Mouse (Mus musculus) erythroid progenitor cell, adult 5-6 weeks (primary cell): Measurements from ENCODE around the gene Elob. TPM values are rescaled to one million over a fixed set of nuclear protein-coding genes. Genes with fewer than 3 reads are reported as not detected.
A peak's percentile ranks its signal among the peaks of the same experiment; 100 is the strongest.

Experiments used
- ATAC-seq: replicated peaks from 2 replicates; pipeline ENCODE4 v1.8.0; 2016; ENCODE audit warnings: moderate number of reproducible peaks, mild to moderate bottlenecking, moderate TSS enrichment, inconsistent platforms; ENCODE audit not compliant: poor library complexity, low FRiP score, severe bottlenecking
- total RNA-seq, 2 experiments: library from RNA; stranded (forward) in 1 of 2; stranded (reverse) in 1 of 2; fragments of 150-400 nt in 1 of 2; fragments of 186-747, 209-891 nt in 1 of 2; gene quantifications; 2 replicates each; pipeline versions ENCODE4 v1.2.3 to v1.2.4; 2015 to 2017; ENCODE audit warnings: low replicate concordance in 2 of 2

Elob gene
- total RNA-seq, 2 experiments from 2014 or later: 51.7 to 137 TPM

DNA sequence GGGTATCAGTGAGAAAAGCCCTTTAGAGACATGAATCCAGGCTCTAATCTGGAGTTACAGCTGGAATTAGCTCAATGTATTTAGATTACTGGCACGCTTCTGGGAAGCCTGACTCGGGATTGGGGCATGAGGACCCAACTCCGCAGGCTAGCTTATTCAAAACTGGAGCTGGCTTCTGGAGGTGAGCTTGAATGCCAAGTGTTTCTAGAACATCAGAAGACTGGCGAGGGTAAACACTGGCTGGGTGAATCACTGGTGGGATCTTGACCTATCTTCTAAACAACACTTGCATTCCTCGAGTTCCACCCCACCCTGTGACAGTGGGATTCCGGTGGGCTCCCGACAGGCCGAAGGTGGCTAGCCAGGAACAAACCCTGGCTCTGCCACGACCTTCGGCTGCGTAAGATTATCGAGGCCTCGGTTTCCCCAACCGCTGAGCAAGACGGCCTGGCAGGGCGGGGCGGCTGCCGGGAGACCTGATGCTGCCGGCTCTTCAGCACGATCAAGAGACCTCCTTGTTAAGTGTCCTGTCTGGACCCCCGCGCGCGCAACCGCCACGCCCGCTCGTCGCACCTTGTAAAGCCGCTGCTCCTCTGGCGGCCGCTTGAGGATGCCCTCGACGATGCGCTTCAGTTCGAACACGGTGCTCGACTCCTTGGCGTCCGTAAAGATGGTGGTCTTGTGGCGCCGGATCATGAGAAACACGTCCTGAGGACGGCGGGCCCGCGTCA, 500 bp downstream of the Elob start:
- peak; percentile 78 for ATAC-seq

GRCm38 (mm10) chr17:23825591-23825990, 3.3 kb downstream of the Elob start:
- no peak for ATAC-seq

- no peak for ATAC-seq
Measured at GRCm38 (mm10) chr17:23823614-23824013, 5.3 kb downstream of the Elob start.

DNA sequence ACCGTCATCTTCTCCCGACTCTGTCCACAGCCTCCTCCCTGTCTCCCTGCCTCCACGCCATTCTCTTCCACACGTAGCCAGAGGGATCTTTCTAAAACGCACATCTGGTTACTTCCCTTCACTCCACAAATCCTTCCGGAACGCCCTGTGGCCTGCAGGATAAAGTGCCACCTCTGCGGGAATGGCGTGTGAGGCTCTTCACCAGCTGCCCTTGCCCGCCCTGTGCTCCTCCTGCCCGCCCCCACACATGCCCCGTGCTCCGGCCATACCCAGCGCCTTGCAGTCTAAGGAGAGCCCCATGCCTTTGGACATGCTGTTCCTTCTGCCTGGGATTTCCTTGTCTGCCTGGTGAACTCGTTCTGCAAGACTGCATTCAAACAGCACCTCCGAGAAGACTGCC, 5.9 kb downstream of the Elob start:
- ATAC-seq: no peak

DNA sequence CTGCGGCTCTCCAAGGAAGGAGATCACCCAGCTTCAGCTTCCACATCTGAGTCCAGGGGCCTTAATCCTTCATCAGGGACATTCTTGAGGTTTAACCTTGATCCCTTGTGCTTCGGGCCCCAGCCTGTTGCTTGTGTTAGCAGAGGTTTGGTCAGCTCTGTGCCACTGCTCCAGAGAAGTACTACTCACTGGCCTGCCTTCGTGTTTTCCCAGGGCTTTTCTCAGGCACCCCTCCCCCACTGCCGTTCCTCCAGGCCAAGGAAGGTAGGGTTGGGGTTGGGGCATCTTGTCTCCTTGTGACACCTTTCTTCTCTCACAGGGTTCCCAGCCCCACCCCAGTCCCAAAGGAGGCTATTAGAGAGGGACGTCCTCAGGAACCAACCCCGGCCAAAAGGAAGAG, 6.8 kb downstream of the Elob start:
- no peak for ATAC-seq

DNA sequence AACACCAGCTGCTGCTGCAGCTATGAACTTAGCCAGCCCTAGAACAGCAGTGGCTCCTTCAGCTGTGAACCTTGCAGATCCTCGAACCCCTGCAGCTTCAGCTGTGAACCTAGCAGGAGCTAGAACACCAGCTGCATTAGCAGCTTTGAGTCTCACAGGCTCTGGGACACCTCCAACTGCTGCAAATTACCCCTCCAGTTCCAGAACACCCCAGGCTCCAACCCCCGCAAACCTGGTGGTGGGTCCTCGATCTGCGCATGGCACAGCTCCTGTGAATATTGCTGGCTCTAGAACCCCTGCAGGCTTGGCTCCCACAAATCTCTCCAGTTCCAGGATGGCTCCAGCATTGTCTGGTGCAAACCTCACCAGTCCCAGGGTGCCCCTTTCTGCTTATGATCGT, 8.2 kb downstream of the Elob start:
- ATAC-seq: no peak

- no peak for ATAC-seq
Measured at GRCm38 (mm10) chr17:23819235-23819634, 9.7 kb downstream of the Elob start.

DNA sequence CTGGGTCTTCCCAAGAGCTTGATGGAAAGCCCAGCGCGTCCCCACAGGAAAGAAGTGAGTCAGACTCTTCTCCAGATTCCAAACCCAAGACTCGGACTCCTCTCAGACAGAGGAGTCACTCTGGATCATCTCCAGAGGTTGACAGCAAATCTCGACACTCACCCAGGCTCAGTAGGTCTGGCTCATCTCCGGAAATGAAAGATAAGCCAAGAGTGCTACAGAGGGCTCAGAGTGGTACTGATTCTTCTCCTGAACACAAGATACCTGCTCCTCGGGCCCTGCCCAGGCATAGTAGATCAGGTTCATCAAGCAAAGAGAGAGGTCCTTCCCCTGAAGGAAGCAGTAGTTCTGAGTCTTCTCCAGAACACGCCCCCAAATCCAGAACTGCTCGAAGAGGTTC, 10.4 kb downstream of the Elob start:
- no peak for ATAC-seq

DNA sequence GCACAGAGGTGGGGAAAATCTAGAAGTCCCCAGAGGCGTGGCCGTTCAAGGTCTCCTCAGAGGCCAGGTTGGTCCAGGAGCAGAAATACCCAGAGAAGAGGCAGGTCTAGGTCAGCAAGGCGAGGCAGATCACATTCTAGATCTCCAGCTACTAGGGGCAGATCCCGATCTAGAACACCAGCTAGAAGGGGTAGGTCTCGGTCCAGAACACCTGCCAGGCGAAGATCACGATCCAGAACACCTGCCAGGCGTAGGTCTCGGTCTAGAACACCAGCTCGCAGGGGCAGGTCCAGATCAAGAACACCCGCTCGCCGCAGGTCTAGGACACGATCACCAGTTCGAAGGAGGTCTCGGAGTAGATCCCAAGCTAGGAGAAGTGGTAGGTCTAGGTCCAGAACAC, 13.3 kb downstream of the Elob start:
- ATAC-seq: no peak

GRCm38 (mm10) chr17:23807918-23808317, 21.0 kb downstream of the Elob start:
- ATAC-seq: no peak

DNA sequence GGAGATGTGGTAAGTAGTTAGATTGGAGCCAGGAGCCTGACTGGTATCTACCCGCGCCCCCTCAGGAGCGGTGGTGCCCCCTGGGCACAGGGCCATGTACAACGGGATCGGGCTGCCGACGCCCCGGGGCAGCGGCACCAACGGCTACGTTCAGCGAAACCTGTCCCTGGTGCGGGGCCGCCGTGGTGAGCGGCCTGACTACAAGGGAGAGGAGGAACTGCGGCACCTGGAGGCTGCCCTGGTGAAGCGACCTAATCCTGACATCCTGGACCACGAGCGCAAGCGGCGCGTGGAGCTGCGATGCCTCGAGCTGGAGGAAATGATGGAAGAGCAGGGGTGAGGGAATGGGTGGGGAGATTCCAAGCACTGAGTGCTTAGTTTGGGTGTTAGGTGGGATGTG, 22.1 kb downstream of the Elob start:
- ATAC-seq: no peak

- no peak for ATAC-seq
Measured at GRCm38 (mm10) chr17:23804426-23805085, 24.4 kb downstream of the Elob start.

- ATAC-seq: peak; percentile 46
Measured at GRCm38 (mm10) chr17:23803366-23804041, 25.4 kb downstream of the Elob start.

- ATAC-seq: peak; percentile 96
Measured at GRCm38 (mm10) chr17:23802746-23803365, 26.1 kb downstream of the Elob start.

DNA sequence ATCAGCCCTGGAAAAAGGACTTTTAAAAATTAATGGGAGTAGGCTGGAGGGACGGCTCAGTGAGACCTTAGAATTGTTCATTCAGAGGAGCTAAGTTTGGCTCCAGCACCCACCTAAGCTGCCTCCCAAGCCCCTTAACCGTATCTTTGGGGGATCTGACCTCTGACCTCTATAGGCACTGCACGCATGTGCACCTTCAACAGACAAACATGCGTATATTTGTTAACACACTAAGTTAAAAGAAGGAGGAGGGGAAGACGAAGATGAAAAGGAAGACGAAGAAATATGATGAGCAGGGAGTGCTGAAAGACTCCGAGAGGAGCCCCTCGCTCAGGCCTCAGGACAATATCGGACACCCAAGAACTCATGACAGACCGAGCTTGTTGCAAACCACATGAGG, 27.3 kb downstream of the Elob start:
- no peak for ATAC-seq

DNA sequence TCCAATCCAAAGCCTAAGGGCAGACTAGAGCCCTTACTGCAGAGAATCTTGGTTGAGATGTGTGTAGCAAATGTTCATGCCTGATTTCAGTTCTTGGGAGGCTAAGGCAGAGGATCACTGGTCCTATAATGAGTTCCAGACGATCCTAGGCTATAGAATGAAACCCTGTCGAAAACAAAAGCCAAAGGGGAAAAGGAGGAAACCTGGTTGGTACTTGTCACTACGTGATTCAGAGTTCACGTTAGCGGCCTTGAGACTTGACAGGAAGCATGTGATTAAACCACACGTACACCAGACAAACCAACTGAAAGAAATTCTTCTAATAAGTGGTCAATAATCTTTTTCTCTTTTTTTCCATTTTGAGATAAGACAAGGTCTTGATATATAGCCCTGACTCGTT, 31.6 kb downstream of the Elob start:
- ATAC-seq: no peak

- ATAC-seq: no peak
Measured at GRCm38 (mm10) chr17:23795323-23795722, 33.6 kb downstream of the Elob start.

DNA sequence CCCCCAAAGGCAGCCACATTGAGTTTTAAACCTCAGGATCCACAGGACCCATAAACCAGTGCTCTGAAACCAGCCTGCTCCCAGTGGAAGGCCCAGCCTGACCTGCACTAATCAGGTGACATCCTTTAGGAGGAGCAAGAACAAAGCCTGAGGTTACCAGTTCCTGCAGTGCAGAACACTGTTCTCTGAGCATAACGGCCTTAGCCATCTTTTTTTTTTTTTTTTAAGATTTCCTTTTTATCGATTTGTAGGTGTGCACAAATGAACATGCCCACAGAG, 37.9 kb downstream of the Elob start:
- ATAC-seq: 0 out of 2 replicates have a peak, but pooled peaks have one; percentile 4

GRCm38 (mm10) chr17:23790269-23791078, 38.5 kb downstream of the Elob start, which contains the start of gene Srrm2:
TSS of gene Srrm2 (plus strand) at chr17:23790532.
- ATAC-seq: peak; percentile 80

DNA sequence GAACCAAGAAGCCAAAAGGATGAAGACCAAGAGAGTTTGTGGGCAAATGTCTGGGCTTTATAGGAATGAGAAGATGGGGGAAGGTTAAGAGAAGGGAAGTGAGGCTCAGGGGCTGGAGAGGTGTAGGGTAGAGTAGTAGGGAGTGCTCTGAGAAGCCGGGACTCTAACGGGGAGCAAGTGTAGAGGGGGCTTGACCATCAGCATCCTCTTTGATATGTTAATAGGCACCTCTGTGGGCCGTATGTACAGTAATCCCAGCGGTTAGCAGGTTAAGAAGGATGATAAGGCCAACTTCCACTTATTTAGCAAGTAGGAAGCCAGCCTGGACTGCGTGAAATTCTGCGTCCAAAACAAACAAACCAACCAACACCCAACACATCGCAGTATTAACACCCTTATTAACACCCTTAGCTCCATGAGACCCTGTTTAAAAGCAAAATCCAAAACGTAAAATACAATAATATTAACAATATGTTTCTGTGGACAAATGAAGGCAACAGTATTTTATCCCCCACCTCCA, 39.1 kb downstream of the Elob start:
- ATAC-seq: peak; percentile 37
